Mouse (Mus musculus) thymus, postnatal 36 days (tissue): Measurements from ENCODE around the gene Trim31.

Experiments used
- DNase-seq, 2 experiments: peaks; one replicate each; pipeline ENCODE4 v3.0.0; 2022; ENCODE audit warnings: mixed read lengths in 2 of 2

Gene Trim31

DNA sequence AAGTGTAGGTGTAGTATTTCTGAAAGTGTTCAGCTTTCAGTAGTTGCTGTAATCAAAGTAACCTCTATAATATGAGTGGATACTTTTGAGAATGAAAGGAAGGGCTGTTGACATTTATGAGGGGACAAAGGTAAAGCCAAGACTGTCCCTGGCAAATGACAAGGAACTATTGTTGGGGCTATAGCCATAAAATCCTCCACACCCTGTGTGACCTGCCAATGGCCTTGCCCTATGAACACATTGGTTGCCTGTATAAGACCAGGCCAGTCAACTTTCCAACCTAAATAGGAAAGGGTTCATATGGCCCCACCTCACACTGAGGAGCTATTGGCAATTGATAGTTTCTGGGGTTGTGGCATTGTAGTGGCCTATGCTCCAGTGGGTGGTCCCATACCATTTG, 853 bp upstream of the Trim31 start:
- no peak for DNase-seq

DNA sequence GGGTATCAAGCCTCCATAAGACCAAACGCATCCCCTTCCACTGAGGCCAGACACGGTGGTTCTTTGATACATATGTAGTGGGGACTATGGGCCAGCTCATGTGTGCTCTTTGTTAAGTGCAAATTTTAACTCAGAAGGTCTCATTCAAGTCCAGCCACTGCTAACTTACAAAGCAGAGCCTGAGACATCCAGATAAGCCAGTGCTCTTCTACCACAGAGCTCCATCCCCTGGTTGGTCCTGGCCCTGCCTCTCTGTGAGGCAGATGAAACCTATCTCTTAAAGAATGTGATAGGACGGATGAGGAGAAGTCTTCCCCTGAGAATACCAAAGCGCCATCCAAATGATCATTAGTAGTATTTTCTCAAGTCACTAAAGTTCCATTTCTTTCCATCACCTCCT, 1.5 kb downstream of the Trim31 start:
- DNase-seq, result no peak

DNA sequence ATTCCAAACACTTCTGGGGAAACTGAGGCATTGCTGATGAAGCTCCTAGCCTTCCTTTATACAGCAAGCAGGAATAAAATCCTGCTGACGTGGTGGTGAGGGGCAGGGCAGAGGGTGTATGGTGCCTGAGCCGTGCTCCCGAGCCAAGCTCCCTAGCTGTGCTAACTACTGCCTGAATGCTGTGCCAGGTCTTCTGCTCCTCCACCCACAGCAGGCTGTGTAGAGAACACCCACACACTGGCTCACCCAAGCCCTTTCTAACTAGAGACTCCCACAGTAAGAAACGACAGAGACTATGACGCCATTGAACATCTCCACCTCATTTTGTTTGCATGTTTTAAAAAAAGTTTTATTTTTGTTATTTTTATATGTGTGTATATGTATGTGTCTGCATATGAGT, 2.1 kb downstream of the Trim31 start:
- DNase-seq, result no peak

DNA sequence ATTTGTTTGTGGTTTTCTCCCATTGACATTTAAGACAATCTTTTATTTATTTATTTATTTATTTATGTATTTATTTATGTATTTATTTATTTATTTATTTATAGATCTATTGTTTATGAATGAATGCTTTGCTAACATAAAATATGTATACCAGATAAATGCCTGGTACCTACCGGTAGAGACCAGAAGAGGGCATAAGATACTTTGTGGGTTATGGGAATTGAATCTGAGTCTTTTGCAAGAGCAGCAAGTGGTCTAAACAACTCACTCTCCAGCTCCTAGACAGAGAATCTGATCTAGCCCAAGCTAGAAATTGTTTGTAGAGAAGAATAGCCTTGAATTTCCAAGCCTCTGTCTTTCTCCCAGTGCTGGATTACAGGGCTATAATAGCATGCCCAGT, 2.8 kb downstream of the Trim31 start:
- no peak for DNase-seq

DNA sequence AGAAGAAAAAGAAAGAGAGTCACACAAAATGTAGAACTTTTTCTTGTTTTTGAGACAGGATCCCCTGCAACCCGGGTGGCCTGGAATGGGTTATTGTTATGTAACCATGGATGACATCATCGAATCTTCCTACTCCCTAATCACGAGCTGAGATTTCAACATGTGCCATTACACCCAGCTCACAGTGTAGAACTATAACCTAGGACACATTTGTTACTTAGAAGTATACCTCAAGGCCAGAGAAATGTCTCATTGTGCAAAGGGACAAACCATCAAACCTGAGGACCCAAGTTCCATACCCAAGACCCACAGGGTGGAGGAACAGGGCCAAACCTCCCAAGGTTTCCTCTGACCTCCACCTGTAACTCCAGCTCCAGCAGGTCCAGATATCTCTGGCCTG, 5.7 kb downstream of the Trim31 start:
- DNase-seq, result no peak

DNA sequence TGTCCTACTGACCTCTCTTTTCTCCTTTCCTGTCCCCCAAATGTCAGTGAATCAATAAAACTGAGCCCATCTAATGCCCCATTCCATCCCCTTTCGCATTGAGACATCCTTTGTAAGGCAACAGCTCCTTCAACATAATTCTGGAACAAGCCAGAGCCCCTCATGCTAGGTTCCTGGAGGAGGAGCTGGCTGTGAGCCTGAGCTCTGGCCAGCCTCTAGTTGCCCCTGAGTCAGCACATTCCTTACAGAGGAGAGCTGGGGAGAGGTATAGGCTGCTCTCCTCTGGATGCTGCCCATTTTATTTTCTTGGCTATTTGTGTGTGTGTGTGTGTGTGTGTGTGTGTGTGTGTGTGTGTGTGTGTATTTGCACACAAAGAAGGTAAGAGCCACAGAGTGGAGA, 10.3 kb downstream of the Trim31 start:
- DNase-seq, result no peak

- no peak for DNase-seq
These were observed 11.9 kb downstream of the Trim31 start for GRCm38 (mm10) chr17:36909802-36910201.

DNA sequence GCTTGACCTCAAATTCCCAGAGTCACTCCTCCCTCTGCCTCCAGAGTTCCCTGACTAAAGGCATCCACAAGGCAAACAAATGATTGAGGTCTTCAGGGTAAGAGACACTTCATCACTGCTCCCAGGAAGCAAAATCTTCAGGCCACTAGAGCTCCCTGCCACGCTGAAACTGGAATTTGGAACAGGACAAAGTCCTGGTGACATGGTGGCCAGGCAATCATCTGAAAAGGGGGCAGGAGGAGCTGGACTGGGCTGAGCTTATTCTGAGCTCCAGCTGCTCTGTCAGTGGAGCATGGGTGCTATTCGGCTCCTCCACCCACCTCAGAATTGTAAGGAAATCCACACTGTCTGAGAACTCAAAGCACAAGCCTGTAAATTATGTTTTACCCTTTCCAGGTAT, 14.1 kb downstream of the Trim31 start:
- no peak for DNase-seq

- DNase-seq, result peak; percentile 59 to 73
These were observed 16.2 kb downstream of the Trim31 start for GRCm38 (mm10) chr17:36914108-36914507.

- DNase-seq, result peak; percentile 58 to 71
These were observed 17.2 kb downstream of the Trim31 start for GRCm38 (mm10) chr17:36915076-36915475.

GRCm38 (mm10) chr17:36920239-36920638, 22.3 kb downstream of the Trim31 start:
- no peak for DNase-seq

DNA sequence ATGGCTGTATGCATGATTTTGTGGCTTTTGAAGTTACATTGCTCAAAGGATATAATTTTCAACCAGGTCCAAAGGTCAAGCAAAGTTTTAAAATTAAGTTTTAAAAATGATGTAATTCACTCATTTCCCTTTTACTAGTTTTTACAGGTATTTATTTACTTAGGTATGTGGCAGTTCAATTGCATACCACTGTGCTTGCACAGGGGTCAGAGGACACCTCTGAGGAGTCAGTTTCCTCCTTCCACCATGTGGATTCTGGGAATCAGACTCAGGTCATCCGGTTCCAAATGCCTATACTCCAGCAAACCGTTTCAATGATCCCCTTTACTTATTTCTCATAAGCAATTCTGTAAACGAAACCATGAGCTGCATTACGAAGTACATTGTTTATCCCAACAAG, 24.8 kb downstream of the Trim31 start:
- DNase-seq, result no peak

DNA sequence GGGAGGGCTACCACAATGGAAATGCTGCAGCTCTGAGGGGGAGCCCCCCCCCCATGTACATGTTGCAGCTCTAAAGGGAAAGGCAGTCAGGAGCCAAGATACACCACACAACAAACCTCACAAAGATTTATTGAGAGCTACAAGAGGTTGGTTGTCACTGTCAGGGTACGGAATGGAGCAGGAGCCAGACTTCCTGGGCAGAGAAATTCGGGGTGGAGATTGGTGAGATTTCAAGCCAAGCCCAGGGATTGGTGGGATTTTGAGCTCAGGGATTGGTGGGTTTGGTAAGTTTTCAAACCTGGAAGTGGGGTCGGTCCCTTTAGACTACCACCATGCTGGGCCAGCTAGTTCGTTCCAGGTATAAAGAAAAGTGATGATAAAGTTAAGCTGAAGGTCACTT, 25.6 kb downstream of the Trim31 start:
- no peak for DNase-seq

GRCm38 (mm10) chr17:36927496-36928120, 29.7 kb downstream of the Trim31 start:
- DNase-seq, result no peak

DNA sequence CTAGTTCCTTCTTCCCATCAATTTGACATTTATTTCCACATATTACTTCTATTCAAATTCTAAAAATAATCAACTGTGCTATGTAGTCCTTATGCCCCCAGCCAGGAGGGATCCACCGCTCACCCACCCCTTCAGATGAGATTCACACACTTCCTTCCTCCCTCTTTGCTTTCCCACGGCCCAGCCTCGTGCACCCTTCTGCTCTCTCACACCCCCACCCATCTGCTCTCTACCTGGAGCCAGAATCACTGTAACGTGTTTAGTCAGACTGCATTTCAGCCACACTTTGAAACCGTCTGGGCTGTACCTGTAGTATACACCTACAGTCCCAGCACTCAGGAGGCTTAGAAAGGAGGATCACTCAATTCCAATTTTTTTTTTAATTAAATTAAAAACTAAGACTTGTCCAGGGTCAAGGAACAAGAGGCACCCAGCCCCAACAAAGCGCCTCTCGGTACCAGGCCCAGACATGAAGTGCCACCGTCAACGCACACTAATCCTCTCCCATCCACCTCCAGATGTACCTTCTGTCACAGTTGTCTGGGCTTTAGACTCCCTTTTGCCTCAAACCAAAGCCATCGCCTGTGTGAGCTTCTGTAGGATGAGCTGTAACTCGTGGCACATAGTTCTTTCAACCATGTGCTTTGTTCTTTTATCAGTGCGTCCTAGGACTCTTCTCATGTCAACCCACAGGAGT, 31.5 kb downstream of the Trim31 start:
- no peak for DNase-seq

- DNase-seq, result no peak
These were observed 32.3 kb downstream of the Trim31 start for GRCm38 (mm10) chr17:36930233-36930632.

GRCm38 (mm10) chr17:36931130-36931529, 33.2 kb downstream of the Trim31 start:
- DNase-seq, result no peak

GRCm38 (mm10) chr17:36931806-36932205, 33.9 kb downstream of the Trim31 start:
- no peak for DNase-seq

GRCm38 (mm10) chr17:36938056-36938455, 40.1 kb downstream of the Trim31 start:
- no peak for DNase-seq

- DNase-seq, result peak; percentile 34 to 61
These were observed 44.5 kb downstream of the Trim31 start for GRCm38 (mm10) chr17:36942391-36942790.

GRCm38 (mm10) chr17:36942791-36943471, 45.0 kb downstream of the Trim31 start, which contains the start of gene Rnf39:
Rnf39 (plus strand) TSS chr17:36942918.
- DNase-seq, result peak; percentile 31 to 44

DNA sequence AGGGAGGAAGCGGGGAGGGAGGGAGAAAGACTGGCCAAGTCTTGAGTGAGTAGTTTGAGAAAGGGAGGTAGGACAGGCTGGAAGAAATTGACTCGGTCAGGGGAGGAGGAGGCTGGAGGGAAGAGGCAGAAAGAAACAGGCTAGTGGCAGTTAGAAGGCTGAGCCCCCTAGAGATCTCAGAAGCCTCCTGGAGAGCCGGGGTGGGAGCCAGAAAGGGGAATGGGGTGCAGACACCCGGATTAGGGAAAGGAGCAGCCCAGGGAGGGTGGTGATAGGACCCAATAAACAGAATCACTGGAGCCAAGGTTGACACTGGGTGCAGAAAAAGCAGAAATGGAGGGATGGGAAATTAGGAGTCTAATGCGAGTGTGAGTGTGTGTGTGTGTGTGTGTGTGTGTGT, 45.8 kb downstream of the Trim31 start:
- DNase-seq, result no peak

DNA sequence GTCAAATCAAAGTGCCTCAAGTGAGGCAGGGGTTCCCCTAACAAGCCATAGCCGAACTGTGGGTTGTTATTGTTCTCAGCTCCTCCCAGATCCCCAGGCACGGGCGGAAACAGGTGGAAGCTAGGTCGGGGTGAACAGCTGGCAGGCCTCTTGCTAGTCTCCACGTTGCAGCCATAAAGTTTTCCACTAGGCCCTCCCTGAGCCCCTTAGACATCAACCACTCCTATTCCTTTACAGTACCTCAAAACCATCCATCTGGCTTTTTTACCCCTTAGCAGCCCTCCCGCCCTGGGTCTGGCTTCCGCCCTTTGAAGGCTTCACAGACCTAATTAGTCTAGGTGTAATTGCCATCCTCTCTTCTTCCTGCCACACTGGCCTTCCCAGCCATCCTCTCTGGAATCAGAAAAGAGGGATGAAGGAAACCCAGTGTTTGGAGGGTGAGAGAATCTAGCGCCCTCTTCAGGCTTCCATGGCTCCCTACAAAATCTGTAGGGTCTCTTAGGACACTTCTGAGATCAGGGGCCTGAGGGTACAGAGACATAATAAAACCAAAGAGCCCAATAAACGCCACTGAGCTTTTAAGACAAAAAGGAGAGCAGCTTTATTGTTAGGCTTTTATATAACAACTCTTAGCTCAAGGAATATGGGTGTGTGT, 46.3 kb downstream of the Trim31 start:
- DNase-seq, result peak; percentile 55 to 76
